Mouse (Mus musculus): ENCODE measurements around the gene Ulk4. TPM values are rescaled to one million over a fixed set of nuclear protein-coding genes. Genes with fewer than 3 reads are reported as not detected.

The Ulk4 gene
- total RNA-seq, 2 experiments from 2014 or later, result 5.3 to 5.7 TPM

DNA sequence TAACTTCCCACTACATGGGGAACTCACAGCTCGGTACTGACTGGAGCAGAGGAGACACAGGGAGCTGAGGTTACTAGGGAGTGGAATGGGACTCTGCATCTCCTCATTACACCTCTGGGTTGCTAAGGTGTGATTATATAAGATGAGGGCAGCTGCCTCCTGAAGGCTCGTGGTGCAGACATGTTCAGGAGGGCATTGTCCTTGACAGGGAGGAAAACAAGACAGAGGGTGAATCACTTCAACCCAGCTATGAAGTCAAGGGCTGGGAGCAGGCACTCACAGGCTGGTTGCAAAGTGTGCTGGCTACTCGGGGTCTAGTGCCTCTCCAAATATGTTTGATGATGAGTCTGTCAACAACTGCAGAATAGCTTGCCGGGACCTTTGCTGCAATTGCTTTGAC lies 290.0 kb downstream of the Ulk4 start:
- DNase-seq (ENCODE audit: low spot score in 2 of 2), result no peak

DNA sequence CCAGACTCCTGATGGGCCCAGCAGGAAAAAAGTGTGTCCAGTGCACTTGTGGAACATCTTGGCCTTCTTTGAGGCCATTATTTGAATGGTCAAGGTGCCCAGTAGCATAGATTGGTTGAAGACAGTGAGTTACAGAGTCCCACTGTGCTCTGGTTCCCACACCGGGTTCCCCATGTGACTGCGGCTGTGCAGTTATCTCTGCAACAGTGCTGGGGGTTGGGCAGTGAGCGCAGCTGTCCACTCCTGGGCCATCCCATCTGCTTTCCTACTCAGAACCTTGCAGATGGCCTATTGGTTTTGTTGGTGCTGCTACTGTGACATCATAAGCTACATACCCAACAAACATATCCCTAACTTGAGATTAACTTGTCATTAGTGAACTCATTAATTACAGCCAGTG lies 290.7 kb downstream of the Ulk4 start:
- no peak for DNase-seq (ENCODE audit: low spot score in 2 of 2)

- no peak for DNase-seq (ENCODE audit: low spot score in 2 of 2)
These were observed 291.5 kb downstream of the Ulk4 start for GRCm38 (mm10) chr9:120985524-120985923.

GRCm38 (mm10) chr9:120985009-120985408 lies 292.0 kb downstream of the Ulk4 start:
- DNase-seq (ENCODE audit: low spot score in 2 of 2), result no peak

- DNase-seq (ENCODE audit: low spot score in 2 of 2), result no peak
These were observed 292.5 kb downstream of the Ulk4 start for GRCm38 (mm10) chr9:120984509-120984908.

GRCm38 (mm10) chr9:120983849-120984248 lies 293.1 kb downstream of the Ulk4 start:
- DNase-seq (ENCODE audit: low spot score in 2 of 2), result no peak

- no peak for DNase-seq (ENCODE audit: low spot score in 2 of 2)
These were observed 295.2 kb downstream of the Ulk4 start for GRCm38 (mm10) chr9:120981777-120982176.

- no peak for DNase-seq (ENCODE audit: low spot score in 2 of 2)
These were observed 300.1 kb downstream of the Ulk4 start for GRCm38 (mm10) chr9:120976856-120977255.

DNA sequence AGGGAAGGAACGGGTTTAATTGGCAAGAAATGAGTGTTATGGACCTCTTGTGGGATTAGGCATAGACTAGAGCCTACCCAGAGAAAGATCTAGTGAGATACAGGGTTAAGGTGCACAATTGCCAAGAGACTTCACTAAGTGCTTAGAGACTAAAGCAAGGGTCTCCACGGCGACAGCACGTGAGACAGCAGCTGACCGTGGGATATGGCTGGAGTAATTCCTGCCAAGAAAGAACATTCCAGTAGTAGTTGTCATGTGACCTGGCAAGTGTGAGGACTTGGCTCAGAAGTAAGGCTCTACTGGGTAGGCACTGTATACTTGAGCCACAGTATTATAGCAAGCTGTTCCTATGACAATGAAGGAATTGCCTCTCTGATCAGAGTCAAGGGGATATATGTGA lies 300.8 kb downstream of the Ulk4 start:
- DNase-seq (ENCODE audit: low spot score in 2 of 2), result no peak

DNA sequence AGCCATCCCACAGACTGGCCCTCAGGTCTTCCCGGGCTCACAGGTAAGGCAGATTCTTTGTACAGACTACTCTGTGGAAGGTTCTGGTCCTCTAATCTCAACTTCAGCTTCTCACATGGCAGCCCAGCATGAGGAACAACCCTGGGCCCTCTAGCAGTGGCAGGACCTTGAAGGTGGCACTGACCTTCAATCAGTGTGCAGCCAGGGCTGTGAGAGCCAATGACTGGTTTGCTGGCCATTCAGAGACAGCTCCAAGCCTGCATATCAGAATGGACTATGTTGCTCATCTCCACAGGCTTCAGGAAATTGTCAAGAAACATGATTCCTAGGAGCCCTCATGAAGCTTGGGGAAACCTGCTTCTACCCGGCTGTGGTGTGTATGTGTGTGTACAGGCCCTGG lies 302.8 kb downstream of the Ulk4 start:
- DNase-seq (ENCODE audit: low spot score in 2 of 2), result no peak

GRCm38 (mm10) chr9:120973026-120973515 lies 303.9 kb downstream of the Ulk4 start:
- no peak for DNase-seq (ENCODE audit: low spot score in 2 of 2)

- no peak for DNase-seq (ENCODE audit: low spot score in 2 of 2)
These were observed 312.0 kb downstream of the Ulk4 start for GRCm38 (mm10) chr9:120965007-120965406.

DNA sequence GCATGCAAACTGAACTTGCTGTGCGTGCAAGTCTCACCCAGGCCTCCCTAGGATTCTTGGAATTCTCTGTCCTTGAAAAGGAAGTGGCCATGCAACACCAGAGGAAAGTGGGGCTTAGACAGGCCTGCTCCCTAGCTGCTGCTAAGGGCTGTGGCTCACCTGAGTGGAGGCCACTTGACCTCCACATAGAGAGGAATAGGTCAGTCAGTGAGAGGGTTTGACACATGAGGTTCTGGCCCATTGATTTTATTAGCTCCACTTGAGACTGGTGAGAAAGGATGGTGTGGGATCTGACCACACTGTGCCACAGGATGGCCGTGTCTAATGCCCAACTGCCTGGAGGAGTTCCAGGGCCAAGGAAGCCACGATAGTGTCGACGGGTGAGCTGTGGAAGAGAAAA lies 312.8 kb downstream of the Ulk4 start:
- no peak for DNase-seq (ENCODE audit: low spot score in 2 of 2)

- DNase-seq (ENCODE audit: low spot score in 2 of 2), result no peak
These were observed 313.3 kb downstream of the Ulk4 start for GRCm38 (mm10) chr9:120963720-120964119.

DNA sequence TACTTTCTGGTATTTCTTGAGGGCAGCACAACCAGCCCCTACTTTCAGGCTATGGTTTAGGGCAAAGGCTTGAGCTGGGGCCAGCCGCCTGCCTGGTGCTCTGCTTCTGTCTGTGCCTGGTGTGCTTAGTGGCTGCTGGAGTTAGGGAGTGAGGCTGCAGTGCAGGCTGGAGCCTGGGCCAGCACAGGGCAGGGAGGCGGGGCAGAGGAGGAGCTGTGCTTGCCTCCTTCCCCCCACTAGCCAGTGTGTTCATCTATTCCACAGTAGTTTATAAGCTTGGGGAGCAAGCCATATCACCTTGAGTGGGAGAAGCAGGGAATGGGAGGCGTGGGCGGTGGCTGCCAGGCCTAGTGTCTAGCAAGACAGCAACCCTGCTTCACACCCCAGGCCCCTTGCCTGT lies 313.9 kb downstream of the Ulk4 start:
- no peak for DNase-seq (ENCODE audit: low spot score in 2 of 2)

DNA sequence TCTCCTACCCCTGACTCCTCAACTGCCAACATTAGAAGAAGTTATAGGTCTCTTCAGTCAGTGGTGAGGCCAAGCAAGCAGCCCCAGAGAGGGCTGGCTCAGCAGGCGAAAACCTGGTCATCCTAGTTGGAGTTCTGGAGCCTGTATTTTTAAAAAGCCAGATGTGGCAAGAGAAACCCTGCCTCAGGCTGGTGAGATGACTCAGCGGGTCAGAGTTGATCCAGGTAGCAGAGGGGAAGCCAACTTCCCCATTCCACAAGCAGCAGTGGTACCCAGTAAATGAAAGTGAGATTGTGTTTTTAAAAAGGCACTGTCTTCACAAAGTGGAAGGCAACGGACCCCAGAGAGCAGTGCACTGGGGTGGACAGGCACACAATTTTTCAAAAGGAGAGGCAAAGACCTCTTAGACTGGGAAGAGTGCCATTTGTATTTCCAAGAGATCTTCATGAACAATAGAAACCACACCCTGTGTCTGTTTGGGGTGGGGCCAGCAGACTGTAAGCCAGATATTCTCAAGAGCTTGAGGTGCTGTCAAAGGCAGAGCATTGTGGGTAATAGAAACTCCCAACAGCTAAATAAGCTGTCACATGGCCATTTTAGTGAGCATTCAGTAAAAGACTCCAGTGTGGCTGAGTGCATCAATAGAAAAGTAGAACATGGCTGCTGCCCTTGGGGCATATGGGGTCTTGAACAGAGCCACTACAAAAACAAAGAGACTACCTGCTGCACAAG lies 314.9 kb downstream of the Ulk4 start:
- no peak for DNase-seq (ENCODE audit: low spot score in 2 of 2)

- no peak for DNase-seq (ENCODE audit: low spot score in 2 of 2)
These were observed 315.5 kb downstream of the Ulk4 start for GRCm38 (mm10) chr9:120961466-120961865.

DNA sequence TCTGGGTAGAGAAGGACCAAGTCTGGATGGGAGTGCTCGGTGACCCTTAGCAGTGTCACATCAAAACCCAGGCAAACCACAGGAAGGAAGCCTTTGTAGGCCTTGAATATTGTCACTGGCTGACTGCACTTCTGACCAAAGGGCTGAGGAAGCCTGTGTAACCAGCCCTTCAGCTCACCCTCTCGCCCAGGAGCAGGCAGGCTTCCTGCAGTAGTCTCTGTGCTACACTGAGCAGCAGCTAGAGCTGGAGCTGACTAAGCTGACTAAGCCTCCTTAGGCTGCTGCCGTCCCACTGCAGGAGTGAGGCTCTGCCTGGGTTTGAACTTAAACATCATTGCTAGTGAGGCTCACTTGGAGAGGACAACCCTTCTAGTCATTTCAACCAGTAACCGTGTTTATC lies 316.4 kb downstream of the Ulk4 start:
- no peak for DNase-seq (ENCODE audit: low spot score in 2 of 2)

GRCm38 (mm10) chr9:120959225-120959624 lies 317.8 kb downstream of the Ulk4 start:
- DNase-seq (ENCODE audit: low spot score in 2 of 2), result no peak

DNA sequence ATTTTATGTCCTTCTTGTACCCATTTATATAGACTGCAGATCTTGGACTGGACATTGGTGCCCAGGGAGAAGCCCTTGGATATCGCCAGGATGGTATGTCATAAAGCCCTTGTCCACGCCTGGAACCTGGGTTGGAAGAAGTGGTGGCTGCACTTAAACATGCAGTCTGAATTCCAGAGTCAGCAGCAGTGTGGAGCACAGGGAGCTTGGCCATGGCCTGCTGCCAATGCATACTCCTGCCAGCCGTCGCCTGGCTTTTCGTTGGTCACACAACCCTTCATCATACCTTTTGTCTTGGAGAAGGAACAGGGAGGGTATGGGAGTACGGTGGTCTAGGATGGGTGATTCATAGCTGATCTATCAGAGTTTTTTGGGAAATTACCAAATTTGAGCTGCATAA lies 318.4 kb downstream of the Ulk4 start:
- DNase-seq (ENCODE audit: low spot score in 2 of 2), result no peak

DNA sequence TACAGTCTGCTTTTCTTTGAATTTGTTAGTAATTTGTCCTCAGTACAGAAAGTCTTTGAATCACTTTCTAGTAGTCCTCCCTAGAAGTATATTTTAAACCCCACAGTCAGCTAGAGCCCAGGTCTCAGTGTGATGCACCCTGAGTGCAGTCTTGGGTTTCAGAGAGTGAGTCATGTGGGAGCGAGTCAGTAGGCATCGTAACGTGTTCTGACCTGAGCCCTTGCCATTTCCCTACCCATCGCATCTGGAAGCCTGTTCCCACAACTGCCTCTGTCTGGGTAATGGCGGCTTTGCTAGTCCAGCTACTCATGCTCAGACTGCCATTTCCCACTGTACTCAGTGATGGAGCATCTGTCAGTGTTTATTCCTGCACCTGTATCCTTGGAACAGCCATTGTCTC lies 318.9 kb downstream of the Ulk4 start:
- DNase-seq (ENCODE audit: low spot score in 2 of 2), result no peak

DNA sequence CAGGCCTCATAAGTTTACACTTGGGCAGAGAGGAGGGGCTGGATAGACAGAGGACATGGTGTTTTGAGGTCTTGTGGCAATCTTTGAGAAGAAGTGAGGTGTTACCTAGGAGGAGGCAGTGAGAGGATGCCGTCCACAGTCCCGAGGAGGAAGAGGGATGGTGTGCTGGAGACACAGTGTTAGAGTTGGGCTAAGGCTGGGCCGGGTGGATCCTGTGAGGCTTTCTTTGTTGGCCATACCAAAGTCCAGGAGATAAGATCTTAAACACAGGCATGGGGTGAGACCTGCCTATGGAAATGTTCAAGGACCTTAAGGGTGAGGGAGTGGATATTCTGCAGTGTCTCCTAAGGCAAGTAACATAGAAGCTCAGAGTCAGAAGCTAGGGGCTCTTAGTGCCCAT lies 325.1 kb downstream of the Ulk4 start:
- DNase-seq (ENCODE audit: low spot score in 2 of 2), result no peak

DNA sequence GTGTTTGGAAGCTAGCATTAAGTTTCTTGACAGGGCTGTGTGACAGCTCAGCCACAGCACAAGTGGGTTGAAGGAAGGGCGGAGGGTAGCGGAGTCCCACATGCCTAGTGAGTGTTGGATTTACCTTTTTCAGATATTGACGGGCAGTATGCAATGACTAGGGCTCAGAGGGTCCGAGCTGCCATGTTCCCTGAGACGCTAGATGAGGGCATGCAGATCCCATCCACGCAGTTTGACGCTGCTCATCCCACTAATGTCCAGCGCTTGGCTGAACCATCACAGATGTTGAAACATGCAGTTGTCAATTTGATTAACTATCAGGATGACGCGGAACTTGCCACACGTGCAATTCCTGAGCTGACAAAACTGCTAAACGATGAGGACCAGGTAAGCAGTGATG lies 326.2 kb downstream of the Ulk4 start:
- no peak for DNase-seq (ENCODE audit: low spot score in 2 of 2)
